Mouse (Mus musculus): Measurements from ENCODE around the gene Ahcyl1. TPM values are rescaled to one million over a fixed set of nuclear protein-coding genes. Genes with fewer than 3 reads are reported as not detected.
"Not testable (repeated sequence)": the region's sequence is repeated elsewhere in the genome, so short reads cannot be mapped to it uniquely, and the experiment has no call there.

Ahcyl1 gene
- total RNA-seq (2021): 10 to 100 TPM; 80.0 to 81.1 TPM

DNA sequence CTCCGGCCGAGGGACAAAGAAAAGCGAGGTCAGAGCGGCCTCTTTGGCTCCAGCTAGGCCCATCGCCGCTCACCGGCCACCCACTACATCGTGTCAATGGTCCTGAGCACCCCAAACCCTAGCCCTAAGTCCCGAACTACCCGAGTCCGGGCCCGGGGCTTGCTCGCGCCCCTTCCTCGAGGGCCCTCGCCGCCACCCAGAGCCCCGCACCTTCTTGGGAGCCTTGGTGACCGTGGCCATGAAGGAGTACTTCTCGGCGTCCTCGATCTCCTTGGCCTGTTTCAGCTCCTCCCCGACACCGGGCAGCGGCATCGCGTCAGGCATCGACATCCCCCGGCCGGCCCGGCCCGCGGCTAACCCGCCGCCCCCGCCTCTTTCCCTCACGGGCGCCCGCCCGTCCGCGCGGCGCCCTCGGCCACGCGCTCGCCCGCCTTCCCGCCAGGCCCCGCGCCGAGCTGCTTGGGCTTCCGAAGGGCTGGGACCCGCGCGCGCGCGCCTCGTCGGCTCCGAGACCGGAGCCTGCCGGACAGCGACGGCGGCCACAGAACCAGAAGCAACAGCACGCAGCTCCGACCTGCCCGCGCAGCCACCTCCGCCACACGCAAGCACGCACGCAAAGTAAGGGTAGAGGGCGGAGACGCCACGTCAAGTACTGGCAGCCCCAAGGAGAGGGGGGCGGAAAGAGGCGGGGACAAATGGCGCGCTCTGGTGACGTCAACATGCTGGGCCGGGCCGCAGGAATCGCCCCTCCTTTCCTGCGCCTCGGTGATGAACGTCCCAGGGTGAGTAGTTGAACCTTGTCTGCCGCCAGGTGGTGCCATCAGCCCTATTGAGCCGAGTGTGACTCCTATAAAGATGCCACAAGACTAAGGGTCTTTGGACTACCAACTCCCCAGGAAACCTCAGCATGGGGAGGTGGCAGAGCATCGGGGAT, at the start of gene Ahcyl1:
Gene Ahcyl1 (minus strand): TSS at position 613 of the 934 bp plus-strand sequence.
- intact Hi-C loops (cut with DNase I): loop anchor here (2.0 to 5.0 kb wide), 4 partner anchors 59 to 451 kb away; partner anchors contain the start of gene Gnai3
- peak; percentile 98 for DNase-seq (ENCODE audit: low spot score)

GRCm38 (mm10) chr3:107746026-107746425, 49.7 kb upstream of the Ahcyl1 start:
- intact Hi-C loops (cut with DNase I): no loop called here
- DNase-seq (ENCODE audit: low spot score): no peak

GRCm38 (mm10) chr3:107743650-107744049, 47.3 kb upstream of the Ahcyl1 start:
- DNase-seq (ENCODE audit: low spot score): no peak

GRCm38 (mm10) chr3:107743107-107743506, 46.7 kb upstream of the Ahcyl1 start:
- no peak for DNase-seq (ENCODE audit: low spot score)
- intact Hi-C loops (cut with DNase I): no loop called here

More at GRCm38 (mm10) chr3:107743650-107744049, 47.3 kb upstream of the Ahcyl1 start:
- intact Hi-C loops (cut with DNase I): no loop called here

- intact Hi-C loops (cut with DNase I): no loop called here
- DNase-seq (ENCODE audit: low spot score): no peak
Observed at GRCm38 (mm10) chr3:107742071-107742710, 45.8 kb upstream of the Ahcyl1 start.

DNA sequence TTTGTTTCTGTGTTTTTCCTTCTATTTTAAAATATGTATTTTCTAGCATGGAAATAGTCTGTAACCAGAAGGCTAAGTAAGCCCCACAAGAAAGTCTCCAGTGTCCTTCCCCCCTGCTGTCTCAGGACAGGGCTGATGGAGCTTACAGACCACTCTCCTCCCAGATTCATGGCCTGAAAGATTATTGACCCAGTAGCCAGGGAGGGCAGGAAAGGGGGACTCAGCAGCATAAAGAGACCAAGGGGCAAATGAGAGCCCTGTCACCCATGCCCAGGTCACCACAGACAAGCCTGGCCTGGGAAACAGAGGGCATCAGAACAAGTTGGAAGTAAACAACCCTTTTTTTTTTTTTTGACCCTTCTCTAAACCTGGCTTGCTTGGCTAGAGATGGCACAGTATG, 45.0 kb upstream of the Ahcyl1 start:
- intact Hi-C loops (cut with DNase I): no loop called here
- DNase-seq (ENCODE audit: low spot score): no peak

DNA sequence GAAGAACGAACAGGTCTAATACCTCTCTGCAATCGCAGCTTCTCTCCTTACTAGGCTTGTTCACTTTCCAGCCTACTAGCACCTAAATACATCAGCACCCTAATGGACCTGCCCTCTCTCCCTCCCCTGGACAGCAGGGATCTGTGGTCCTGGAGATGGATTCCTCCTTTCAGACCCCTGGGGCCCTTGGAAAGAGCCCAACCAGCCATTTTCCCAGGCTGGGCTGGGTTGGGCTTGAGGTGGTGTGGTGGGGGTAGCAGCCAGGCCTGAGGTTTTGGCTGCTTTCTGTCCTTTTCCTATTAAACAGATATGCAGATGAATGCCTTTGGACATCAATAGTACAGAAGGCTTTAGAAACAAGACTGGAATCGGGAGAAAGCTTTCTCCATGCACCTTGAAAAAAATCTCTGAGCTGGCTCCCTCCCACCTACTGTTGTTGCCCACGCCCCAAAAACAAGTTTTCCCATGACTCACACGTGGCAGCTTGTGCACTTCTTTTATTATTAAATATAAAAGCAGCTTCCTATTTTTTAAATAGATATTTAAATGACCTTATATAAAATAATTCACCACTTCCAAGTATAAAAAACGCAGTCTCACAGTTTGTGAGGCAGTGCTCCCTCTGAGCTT, 44.3 kb upstream of the Ahcyl1 start:
- peak; percentile 63 for DNase-seq (ENCODE audit: low spot score)
- intact Hi-C loops (cut with DNase I): no loop called here

DNA sequence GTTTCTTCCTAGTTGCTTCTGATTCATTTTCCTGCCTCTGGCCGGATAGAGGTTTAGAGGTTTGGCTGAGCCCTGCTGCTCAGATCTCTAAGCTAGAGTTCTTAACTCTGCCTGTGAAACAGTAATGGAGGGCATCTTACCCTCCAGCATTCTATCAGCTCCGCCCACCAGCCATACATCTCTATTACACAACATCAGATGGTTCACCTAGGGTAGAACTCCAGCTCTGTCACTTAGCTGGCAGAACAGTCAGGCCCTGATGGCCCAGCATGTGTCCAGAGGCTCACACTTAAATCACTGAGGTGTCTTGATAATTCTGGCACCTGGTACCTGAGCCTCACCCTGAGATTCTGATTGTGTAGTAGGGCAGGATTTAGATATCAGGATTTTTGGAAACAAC, 43.6 kb upstream of the Ahcyl1 start:
- DNase-seq (ENCODE audit: low spot score): no peak
- intact Hi-C loops (cut with DNase I): no loop called here

- no peak for DNase-seq (ENCODE audit: low spot score)
- intact Hi-C loops (cut with DNase I): no loop called here
Observed at GRCm38 (mm10) chr3:107739456-107739855, 43.1 kb upstream of the Ahcyl1 start.

- no peak for DNase-seq (ENCODE audit: low spot score)
- intact Hi-C loops (cut with DNase I): no loop called here
Observed at GRCm38 (mm10) chr3:107738620-107739019, 42.3 kb upstream of the Ahcyl1 start.

DNA sequence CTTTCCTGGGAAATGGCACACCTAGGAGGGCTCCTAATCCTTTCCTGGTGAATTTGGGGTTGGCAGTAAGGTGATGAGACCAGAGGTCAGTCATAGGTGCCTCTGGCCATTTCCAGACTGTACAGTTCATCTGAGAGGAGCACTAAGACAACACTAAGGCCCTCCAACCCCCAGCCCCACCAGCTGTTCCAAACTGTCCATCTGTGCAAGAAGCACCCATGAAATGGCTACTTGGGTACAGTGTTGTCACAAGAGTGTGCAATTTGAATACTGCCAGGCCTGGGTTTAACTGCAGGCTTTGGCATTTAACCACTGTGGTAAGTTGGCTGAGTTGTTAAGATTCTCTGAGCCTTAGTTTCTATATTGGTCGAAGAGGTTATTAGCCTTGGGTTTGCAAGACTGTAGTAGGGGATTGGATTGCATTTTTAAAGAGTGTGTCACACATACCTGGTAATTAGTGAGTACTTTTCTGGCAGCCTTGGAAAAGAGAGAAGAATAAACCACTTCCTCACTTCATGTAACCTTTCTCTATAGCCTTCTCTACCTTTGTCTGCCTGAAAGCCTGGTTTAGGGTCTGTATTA, 41.3 kb upstream of the Ahcyl1 start:
- intact Hi-C loops (cut with DNase I): no loop called here
- DNase-seq (ENCODE audit: low spot score): no peak

DNA sequence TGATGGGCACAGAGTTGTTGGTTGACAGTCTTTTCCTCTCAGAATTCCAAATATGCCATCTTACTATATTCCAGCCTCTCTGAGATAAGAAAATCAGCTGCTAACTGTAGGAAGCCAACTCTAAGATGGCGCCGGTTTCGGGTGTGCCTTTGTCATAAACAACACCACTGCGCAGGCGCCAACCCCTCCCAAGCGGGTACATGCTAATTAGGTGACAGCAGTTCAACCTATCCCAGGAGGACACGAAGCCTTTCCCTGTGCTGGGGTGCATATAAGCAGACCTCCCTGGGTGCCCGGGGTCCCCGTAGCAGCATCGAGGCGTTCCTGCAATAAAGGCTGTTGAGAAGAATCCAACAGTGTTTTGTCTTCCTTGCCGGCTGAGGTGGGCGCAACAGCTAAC, 39.3 kb upstream of the Ahcyl1 start:
- intact Hi-C loops (cut with DNase I): not testable (repeated sequence)

GRCm38 (mm10) chr3:107733329-107733728, 37.0 kb upstream of the Ahcyl1 start:
- intact Hi-C loops (cut with DNase I): no loop called here
- no peak for DNase-seq (ENCODE audit: low spot score)

More for the DNA sequence above, 39.3 kb upstream of the Ahcyl1 start:
- DNase-seq (ENCODE audit: low spot score): not testable (repeated sequence)

DNA sequence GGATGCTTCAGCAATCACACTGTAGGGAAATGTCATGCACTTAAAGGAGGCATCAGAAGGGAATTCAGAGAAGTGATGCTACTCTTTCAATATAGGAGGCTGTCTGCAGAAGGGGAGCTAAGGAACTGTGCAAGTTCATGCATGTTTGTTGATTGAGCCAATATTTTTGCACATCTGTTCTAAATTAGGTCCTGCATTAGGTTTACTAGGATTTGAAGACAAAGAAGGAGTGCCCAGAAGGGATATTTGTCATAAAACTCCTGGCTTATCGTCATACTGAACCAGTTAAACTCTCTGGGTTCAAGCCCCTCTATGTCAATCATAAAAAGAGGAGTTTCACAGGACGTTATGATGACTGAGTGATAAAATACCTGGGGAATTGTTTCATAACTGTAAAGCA, 33.9 kb upstream of the Ahcyl1 start:
- intact Hi-C loops (cut with DNase I): no loop called here
- no peak for DNase-seq (ENCODE audit: low spot score)

GRCm38 (mm10) chr3:107728509-107728908, 32.1 kb upstream of the Ahcyl1 start:
- no peak for DNase-seq (ENCODE audit: low spot score)
- intact Hi-C loops (cut with DNase I): no loop called here

- intact Hi-C loops (cut with DNase I): no loop called here
- no peak for DNase-seq (ENCODE audit: low spot score)
Observed at GRCm38 (mm10) chr3:107715971-107716370, 19.6 kb upstream of the Ahcyl1 start.

- intact Hi-C loops (cut with DNase I): no loop called here
- no peak for DNase-seq (ENCODE audit: low spot score)
Observed at GRCm38 (mm10) chr3:107714276-107714933, 18.0 kb upstream of the Ahcyl1 start.

- intact Hi-C loops (cut with DNase I): no loop called here
- DNase-seq (ENCODE audit: low spot score): no peak
Observed at GRCm38 (mm10) chr3:107712081-107712480, 15.7 kb upstream of the Ahcyl1 start.

- intact Hi-C loops (cut with DNase I): no loop called here
- no peak for DNase-seq (ENCODE audit: low spot score)
Observed at GRCm38 (mm10) chr3:107709156-107709555, 12.8 kb upstream of the Ahcyl1 start.

- DNase-seq (ENCODE audit: low spot score): no peak
- intact Hi-C loops (cut with DNase I): no loop called here
Observed at GRCm38 (mm10) chr3:107707239-107707638, 10.9 kb upstream of the Ahcyl1 start.

Measured in heart, postnatal 25 days (tissue).